Mouse (Mus musculus): Measurements from ENCODE around the gene Ppp2r3a. TPM values are rescaled to one million over a fixed set of nuclear protein-coding genes. Genes with fewer than 3 reads are reported as not detected.

Gene Ppp2r3a
- polyA plus RNA-seq, 2 experiments from 2014 or later = 0.87 to 1.4 TPM

- peak; percentile 26 for ATAC-seq
These were observed 483 bp downstream of the Ppp2r3a start for GRCm38 (mm10) chr9:101250981-101251643.

- ATAC-seq = no peak
These were observed 1.1 kb downstream of the Ppp2r3a start for GRCm38 (mm10) chr9:101250486-101250885.

GRCm38 (mm10) chr9:101249626-101250025 is 2.0 kb downstream of the Ppp2r3a start:
- peak; percentile 52 for ATAC-seq

GRCm38 (mm10) chr9:101247541-101247940 is 4.1 kb downstream of the Ppp2r3a start:
- no peak for ATAC-seq

GRCm38 (mm10) chr9:101245493-101245892 is 6.1 kb downstream of the Ppp2r3a start:
- no peak for ATAC-seq

- ATAC-seq = no peak
These were observed 7.9 kb downstream of the Ppp2r3a start for GRCm38 (mm10) chr9:101243711-101244110.

- no peak for ATAC-seq
These were observed 11.4 kb downstream of the Ppp2r3a start for GRCm38 (mm10) chr9:101240161-101240560.

- no peak for ATAC-seq
These were observed 15.8 kb downstream of the Ppp2r3a start for GRCm38 (mm10) chr9:101235786-101236185.

- ATAC-seq = no peak
These were observed 19.6 kb downstream of the Ppp2r3a start for GRCm38 (mm10) chr9:101232034-101232433.

GRCm38 (mm10) chr9:101230028-101230427 is 21.6 kb downstream of the Ppp2r3a start:
- ATAC-seq = no peak

GRCm38 (mm10) chr9:101228892-101229291 is 22.7 kb downstream of the Ppp2r3a start:
- ATAC-seq = no peak

GRCm38 (mm10) chr9:101207984-101208383 is 43.6 kb downstream of the Ppp2r3a start:
- no peak for ATAC-seq

GRCm38 (mm10) chr9:101206516-101206915 is 45.1 kb downstream of the Ppp2r3a start:
- ATAC-seq = no peak

- no peak for ATAC-seq
These were observed 46.4 kb downstream of the Ppp2r3a start for GRCm38 (mm10) chr9:101205216-101205615.

- no peak for ATAC-seq
These were observed 47.5 kb downstream of the Ppp2r3a start for GRCm38 (mm10) chr9:101204059-101204458.

GRCm38 (mm10) chr9:101200627-101201026 is 51.0 kb downstream of the Ppp2r3a start:
- ATAC-seq = no peak

- ATAC-seq = no peak
These were observed 52.8 kb downstream of the Ppp2r3a start for GRCm38 (mm10) chr9:101198804-101199203.

GRCm38 (mm10) chr9:101198261-101198660 is 53.3 kb downstream of the Ppp2r3a start:
- no peak for ATAC-seq

- peak; percentile 40 for ATAC-seq
These were observed 69.5 kb downstream of the Ppp2r3a start for GRCm38 (mm10) chr9:101181962-101182701.

GRCm38 (mm10) chr9:101181291-101181690 is 70.3 kb downstream of the Ppp2r3a start:
- ATAC-seq = no peak

GRCm38 (mm10) chr9:101180234-101180633 is 71.4 kb downstream of the Ppp2r3a start:
- ATAC-seq = no peak

GRCm38 (mm10) chr9:101160627-101161026 is 91.0 kb downstream of the Ppp2r3a start:
- ATAC-seq = no peak

GRCm38 (mm10) chr9:101160092-101160491 is 91.5 kb downstream of the Ppp2r3a start:
- ATAC-seq = no peak

GRCm38 (mm10) chr9:101159431-101159830 is 92.2 kb downstream of the Ppp2r3a start:
- peak; percentile 72 for ATAC-seq
